Mouse (Mus musculus): ENCODE measurements around the gene Prkcg. TPM values are rescaled to one million over a fixed set of nuclear protein-coding genes. Genes with fewer than 3 reads are reported as not detected.

The Prkcg gene
- polyA plus RNA-seq, 1 experiment from 2014 or later: not detected

GRCm38 (mm10) chr7:3317704-3318103 is 28.7 kb downstream of the Prkcg start:
- H3K4me3 ChIP-seq (ENCODE audit: low read depth, low read length): no peak overlapping the region
- H3K27me3 ChIP-seq (replicated peaks; ENCODE audit: control insufficient read depth, insufficient read depth, low read length): no peaks in the 10 kb centered on the region
- ATAC-seq (replicated peaks; ENCODE audit: low FRiP score) (no peak), DNase-seq (ENCODE audit: low spot score) (no peak)
- no peak overlapping the region for H3K9ac ChIP-seq (ENCODE audit: low read depth, low read length)
- H3K9me3 ChIP-seq (ENCODE audit: control insufficient read depth, low read length): no peaks in the 10 kb centered on the region
- H3K27ac ChIP-seq (ENCODE audit: low read depth, low read length): no peak overlapping the region
- no peaks in the 10 kb centered on the region for H3K4me1 ChIP-seq (replicated peaks; ENCODE audit: control insufficient read depth, insufficient read depth, low read length)
- 47% methylated on average over 4 of the region's 4 CpGs for WGBS
- no peaks in the 10 kb centered on the region for H3K36me3 ChIP-seq (ENCODE audit: control insufficient read depth, insufficient read depth, low read length)
- H3K4me2 ChIP-seq: no peak overlapping the region

- no peak overlapping the region for H3K4me3 ChIP-seq (ENCODE audit: low read depth, low read length)
- 64% methylated on average over 3 of the region's 3 CpGs for WGBS
- no peak for DNase-seq (ENCODE audit: low spot score)
These were observed 31.9 kb downstream of the Prkcg start for GRCm38 (mm10) chr7:3320856-3321255.

GRCm38 (mm10) chr7:3323826-3324225 is 34.8 kb downstream of the Prkcg start:
- Histone ChIP-seq H3K4me1 (replicated peaks; ENCODE audit: control insufficient read depth, insufficient read depth, low read length) (no peaks in the 10 kb centered on the region), H3K27ac (ENCODE audit: low read depth, low read length) (no peak overlapping the region), H3K27me3 (replicated peaks; ENCODE audit: control insufficient read depth, insufficient read depth, low read length) (no peaks in the 10 kb centered on the region), H3K9me3 (ENCODE audit: control insufficient read depth, low read length) (no peaks in the 10 kb centered on the region), H3K4me2 (no peak overlapping the region), H3K9ac (ENCODE audit: low read depth, low read length) (no peak overlapping the region), H3K36me3 (ENCODE audit: control insufficient read depth, insufficient read depth, low read length) (no peaks in the 10 kb centered on the region), H3K4me3 (ENCODE audit: low read depth, low read length) (no peak overlapping the region)
- no peak for DNase-seq (ENCODE audit: low spot score)
- WGBS: 79% methylated on average over 1 of the region's 1 CpGs
- ATAC-seq (replicated peaks; ENCODE audit: low FRiP score): no peak

More at GRCm38 (mm10) chr7:3320856-3321255, 31.9 kb downstream of the Prkcg start:
- no peak overlapping the region for H3K4me2 ChIP-seq
- H3K36me3 ChIP-seq (ENCODE audit: control insufficient read depth, insufficient read depth, low read length): no peaks in the 10 kb centered on the region
- no peaks in the 10 kb centered on the region for H3K9me3 ChIP-seq (ENCODE audit: control insufficient read depth, low read length)
- no peak for ATAC-seq (replicated peaks; ENCODE audit: low FRiP score)
- no peak overlapping the region for H3K9ac ChIP-seq (ENCODE audit: low read depth, low read length)
- H3K4me1 ChIP-seq (replicated peaks; ENCODE audit: control insufficient read depth, insufficient read depth, low read length): no peaks in the 10 kb centered on the region
- H3K27ac ChIP-seq (ENCODE audit: low read depth, low read length): no peak overlapping the region
- no peaks in the 10 kb centered on the region for H3K27me3 ChIP-seq (replicated peaks; ENCODE audit: control insufficient read depth, insufficient read depth, low read length)

- no peaks in the 10 kb centered on the region for H3K9me3 ChIP-seq (ENCODE audit: control insufficient read depth, low read length)
- no peak overlapping the region for H3K27ac ChIP-seq (ENCODE audit: low read depth, low read length)
- no peak for DNase-seq (ENCODE audit: low spot score)
- H3K36me3 ChIP-seq (ENCODE audit: control insufficient read depth, insufficient read depth, low read length): no peaks in the 10 kb centered on the region
- 61% methylated on average over 4 of the region's 4 CpGs for WGBS
- peaks cover 32% of the 10 kb centered on the region for H3K27me3 ChIP-seq (replicated peaks; ENCODE audit: control insufficient read depth, insufficient read depth, low read length)
- no peak overlapping the region for H3K4me3 ChIP-seq (ENCODE audit: low read depth, low read length)
- H3K9ac ChIP-seq (ENCODE audit: low read depth, low read length): no peak overlapping the region
- no peak overlapping the region for H3K4me2 ChIP-seq
- H3K4me1 ChIP-seq (replicated peaks; ENCODE audit: control insufficient read depth, insufficient read depth, low read length): no peaks in the 10 kb centered on the region
- ATAC-seq (replicated peaks; ENCODE audit: low FRiP score): no peak
These were observed 39.0 kb downstream of the Prkcg start for GRCm38 (mm10) chr7:3327961-3328360.

GRCm38 (mm10) chr7:3329776-3330546 is 41.0 kb downstream of the Prkcg start:
- H3K27me3 ChIP-seq (replicated peaks; ENCODE audit: control insufficient read depth, insufficient read depth, low read length): peaks cover 46% of the 10 kb centered on the region
- H3K4me2 ChIP-seq: no peak overlapping the region
- 15% methylated on average over 31 of the region's 31 CpGs for WGBS
- DNase-seq (ENCODE audit: low spot score): peak; percentile 59
- H3K36me3 ChIP-seq (ENCODE audit: control insufficient read depth, insufficient read depth, low read length): no peaks in the 10 kb centered on the region
- no peak overlapping the region for H3K4me3 ChIP-seq (ENCODE audit: low read depth, low read length)
- no peak overlapping the region for H3K27ac ChIP-seq (ENCODE audit: low read depth, low read length)
- no peaks in the 10 kb centered on the region for H3K9me3 ChIP-seq (ENCODE audit: control insufficient read depth, low read length)
- ATAC-seq (replicated peaks; ENCODE audit: low FRiP score): peak; percentile 53; the same call in 1 of the 2 replicates
- no peak overlapping the region for H3K9ac ChIP-seq (ENCODE audit: low read depth, low read length)
- H3K4me1 ChIP-seq (replicated peaks; ENCODE audit: control insufficient read depth, insufficient read depth, low read length): no peaks in the 10 kb centered on the region

- H3K36me3 ChIP-seq (ENCODE audit: control insufficient read depth, insufficient read depth, low read length): no peaks in the 10 kb centered on the region
- ATAC-seq (replicated peaks; ENCODE audit: low FRiP score) (no peak), DNase-seq (ENCODE audit: low spot score) (no peak)
- 49% methylated on average over 6 of the region's 6 CpGs for WGBS
- peak overlapping the region; percentile 56 for H3K4me2 ChIP-seq
- H3K27ac ChIP-seq (ENCODE audit: low read depth, low read length): no peak overlapping the region
- no peak overlapping the region for H3K4me3 ChIP-seq (ENCODE audit: low read depth, low read length)
- H3K27me3 ChIP-seq (replicated peaks; ENCODE audit: control insufficient read depth, insufficient read depth, low read length): peaks cover 46% of the 10 kb centered on the region
- H3K9ac ChIP-seq (ENCODE audit: low read depth, low read length): no peak overlapping the region
- H3K4me1 ChIP-seq (replicated peaks; ENCODE audit: control insufficient read depth, insufficient read depth, low read length): no peaks in the 10 kb centered on the region
- no peaks in the 10 kb centered on the region for H3K9me3 ChIP-seq (ENCODE audit: control insufficient read depth, low read length)
These were observed 42.2 kb downstream of the Prkcg start for GRCm38 (mm10) chr7:3331171-3331570.

- no peaks in the 10 kb centered on the region for H3K4me1 ChIP-seq (replicated peaks; ENCODE audit: control insufficient read depth, insufficient read depth, low read length)
- peak overlapping the region; percentile 56 for H3K4me2 ChIP-seq
- H3K36me3 ChIP-seq (ENCODE audit: control insufficient read depth, insufficient read depth, low read length): no peaks in the 10 kb centered on the region
- no peak overlapping the region for H3K9ac ChIP-seq (ENCODE audit: low read depth, low read length)
- peaks cover 46% of the 10 kb centered on the region for H3K27me3 ChIP-seq (replicated peaks; ENCODE audit: control insufficient read depth, insufficient read depth, low read length)
- DNase-seq (ENCODE audit: low spot score): peak; percentile 70
- no peak overlapping the region for H3K27ac ChIP-seq (ENCODE audit: low read depth, low read length)
- no peaks in the 10 kb centered on the region for H3K9me3 ChIP-seq (ENCODE audit: control insufficient read depth, low read length)
- H3K4me3 ChIP-seq (ENCODE audit: low read depth, low read length): peak overlapping the region; percentile 29
- ATAC-seq (replicated peaks; ENCODE audit: low FRiP score): peak; percentile 69
- 3% methylated on average over 27 of the region's 27 CpGs for WGBS
These were observed 42.7 kb downstream of the Prkcg start for GRCm38 (mm10) chr7:3331581-3332223.

GRCm38 (mm10) chr7:3332224-3332615 is 43.2 kb downstream of the Prkcg start:
- Histone ChIP-seq H3K9ac (ENCODE audit: low read depth, low read length) (no peak overlapping the region), H3K4me2 (peak overlapping the region; percentile 56), H3K9me3 (ENCODE audit: control insufficient read depth, low read length) (no peaks in the 10 kb centered on the region), H3K27me3 (replicated peaks; ENCODE audit: control insufficient read depth, insufficient read depth, low read length) (peaks cover 46% of the 10 kb centered on the region), H3K4me1 (replicated peaks; ENCODE audit: control insufficient read depth, insufficient read depth, low read length) (no peaks in the 10 kb centered on the region), H3K27ac (ENCODE audit: low read depth, low read length) (no peak overlapping the region), H3K4me3 (ENCODE audit: low read depth, low read length) (no peak overlapping the region; the same call in 1 of the 2 replicates), H3K36me3 (ENCODE audit: control insufficient read depth, insufficient read depth, low read length) (no peaks in the 10 kb centered on the region)
- 2% methylated on average over 4 of the region's 4 CpGs for WGBS
- ATAC-seq (replicated peaks; ENCODE audit: low FRiP score) (no peak), DNase-seq (ENCODE audit: low spot score) (no peak)
